Mouse (Mus musculus) brain, embryonic 14.5 days (tissue): Measurements from ENCODE around the gene Prim2.

Experiments used
- CTCF ChIP-seq: fragments of 200-500 bp; IDR thresholded peaks from 2 replicates; pipeline ENCODE4 v1.5.1; 2012; ENCODE audit warnings: inconsistent platforms, mild to moderate bottlenecking, moderate library complexity, borderline replicate concordance; ENCODE audit not compliant: insufficient read depth, insufficient read length; ENCODE audit errors: extremely low read depth
- POLR2A ChIP-seq: fragments of 200-500 bp; IDR thresholded peaks from 2 replicates; pipeline ENCODE4 v1.6.1; 2012; ENCODE audit warnings: mild to moderate bottlenecking, inconsistent platforms, borderline replicate concordance; ENCODE audit not compliant: poor library complexity, insufficient read depth, insufficient read length, severe bottlenecking; ENCODE audit errors: extremely low read depth

GRCm38 (mm10) chr1:33490220-33490619 is 179.4 kb downstream of the Prim2 start:
- TF ChIP-seq CTCF (no peak), POLR2A (no peak)
